Mouse (Mus musculus): ENCODE data around the gene Iqce.

The Iqce gene

GRCm38 (mm10) chr5:140612191-140612590 is 90.0 kb downstream of the Iqce start:
- DNase-seq: no peak
